Mouse (Mus musculus) liver, adult 2 months (tissue): Measurements from ENCODE around the gene Dot1l.

ENCODE experiments used
- CTCF ChIP-seq: fragments of 200-500 bp; IDR thresholded peaks from 2 replicates; pipeline ENCODE4 v1.5.1; 2011; ENCODE audit warnings: low read depth, low read length, control low read depth
- POLR2A ChIP-seq: fragments of 200-500 bp; IDR thresholded peaks from 2 replicates; pipeline ENCODE4 v1.6.1; 2011; ENCODE audit warnings: low read length, control low read depth; ENCODE audit not compliant: insufficient read depth; ENCODE audit errors: extremely low read depth

DNA sequence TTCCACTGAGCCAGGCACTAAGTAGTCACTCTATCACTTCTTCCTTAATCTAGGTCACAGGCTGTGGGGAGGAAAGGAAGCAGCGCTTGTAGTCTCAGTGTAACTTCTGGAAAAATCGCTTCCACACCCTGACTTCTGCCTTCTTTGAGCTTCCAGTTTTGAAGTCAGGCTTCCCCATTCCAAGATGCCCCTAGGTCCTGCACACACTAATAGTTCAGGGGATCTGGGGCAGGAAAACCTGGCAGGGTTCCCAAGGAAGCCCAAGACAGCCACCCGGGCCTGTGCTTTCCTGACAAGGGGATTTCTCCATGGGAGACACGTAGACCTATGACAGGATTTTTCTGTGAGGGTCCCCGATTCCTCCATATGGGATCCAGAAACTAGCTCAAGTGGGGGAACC, 13.9 kb upstream of the Dot1l start:
- TF ChIP-seq CTCF (no peak), POLR2A (no peak)
